In genomic region chr9:84107045-84107813, GRCm38 (mm10) we compare ENCODE assay signal across 11 mouse cellular contexts.
A peak's percentile ranks its signal among the peaks of the same experiment; 100 is the strongest.
DNase-seq lines count a peak whose midpoint lies in the region; ATAC-seq and TF ChIP-seq lines count a peak whose summit lies in the region.
"Had no signal": no experiment of that assay in that cellular context is flagged by ENCODE, and none has a peak within 500 bp of the region (broad histone marks: within the 10 kb centered on the region; RNA-seq: fewer than 3 reads in every experiment).

No protein-coding gene starts in this region.

- no peak overlapping the region for H3K9ac ChIP-seq in forebrain, embryonic 14.5 days (ENCODE audit: low read length)
- no peak overlapping the region for H3K9ac ChIP-seq in forebrain, embryonic 12.5 days
- H3K9ac ChIP-seq in neural tube, embryonic 15.5 days (replicated peaks), result no peak overlapping the region
- H3K9ac ChIP-seq: liver, embryonic 12.5 days had no signal

- no peaks in the 10 kb centered on the region for H3K36me3 ChIP-seq in forebrain, embryonic 14.5 days (ENCODE audit: control insufficient read depth, insufficient read depth, low read length)
- no peaks in the 10 kb centered on the region for H3K36me3 ChIP-seq in forebrain, embryonic 12.5 days (replicated peaks)
- no peaks in the 10 kb centered on the region for H3K36me3 ChIP-seq in neural tube, embryonic 15.5 days
- H3K36me3 ChIP-seq: liver, embryonic 12.5 days had no signal

- no peak for TF ChIP-seq CTCF in left cerebral cortex, adult 2 months (IDR thresholded peaks at IDR 0.05)

- no peak overlapping the region for H3K4me2 ChIP-seq in forebrain, embryonic 14.5 days (ENCODE audit: low read length)
- no peak overlapping the region for H3K4me2 ChIP-seq in forebrain, embryonic 12.5 days
- peak overlapping the region; percentile 41 for H3K4me2 ChIP-seq in neural tube, embryonic 15.5 days
- H3K4me2 ChIP-seq: liver, embryonic 12.5 days had no signal

- ATAC-seq in forebrain, embryonic 14.5 days, result no peak
- no peak for ATAC-seq in forebrain, embryonic 12.5 days (ENCODE audit: low FRiP score)
- no peak for ATAC-seq in neural tube, embryonic 15.5 days (ENCODE audit: low FRiP score)
- no peak for ATAC-seq in erythroid progenitor cell, adult 5-6 weeks (replicated peaks; ENCODE audit: low FRiP score, poor library complexity, severe bottlenecking)
- ATAC-seq: liver, embryonic 12.5 days had no signal

- no peaks in the 10 kb centered on the region for H3K9me3 ChIP-seq in forebrain, embryonic 14.5 days (replicated peaks; ENCODE audit: control insufficient read depth, low read length)
- no peaks in the 10 kb centered on the region for H3K9me3 ChIP-seq in forebrain, embryonic 12.5 days
- H3K9me3 ChIP-seq in neural tube, embryonic 15.5 days (replicated peaks), result no peaks in the 10 kb centered on the region
- H3K9me3 ChIP-seq: liver, embryonic 12.5 days had no signal

- peaks cover 12% of the 10 kb centered on the region for H3K4me1 ChIP-seq in forebrain, embryonic 14.5 days (ENCODE audit: control insufficient read depth, insufficient read depth, low read length)
- peaks cover 21% of the 10 kb centered on the region for H3K4me1 ChIP-seq in forebrain, embryonic 12.5 days
- H3K4me1 ChIP-seq in brown adipose tissue, adult 24 weeks (ENCODE audit: control insufficient read depth, insufficient read depth, insufficient read length, low read length), result peaks cover 11% of the 10 kb centered on the region
- H3K4me1 ChIP-seq in neural tube, embryonic 15.5 days, result peaks cover 29% of the 10 kb centered on the region

- intact Hi-C loops in left cerebral cortex, adult 2 months (cut with DNase I), result no loop called here

- 72% methylated on average over 20 of the region's 20 CpGs for WGBS in forebrain, embryonic 14.5 days
- WGBS in forebrain, embryonic 12.5 days, result 80% methylated on average over 20 of the region's 20 CpGs
- 36% methylated on average over 20 of the region's 20 CpGs for WGBS in neural tube, embryonic 15.5 days

- no peaks in the 10 kb centered on the region for H3K27me3 ChIP-seq in forebrain, embryonic 14.5 days (replicated peaks; ENCODE audit: control insufficient read depth, insufficient read depth, low read length)
- H3K27me3 ChIP-seq in forebrain, embryonic 12.5 days, result no peaks in the 10 kb centered on the region
- no peaks in the 10 kb centered on the region for H3K27me3 ChIP-seq in neural tube, embryonic 15.5 days (replicated peaks)
- H3K27me3 ChIP-seq: liver, embryonic 12.5 days had no signal

- H3K4me3 ChIP-seq in forebrain, embryonic 14.5 days (ENCODE audit: low read depth, low read length), result no peak overlapping the region
- no peak overlapping the region for H3K4me3 ChIP-seq in forebrain, embryonic 12.5 days (replicated peaks)
- H3K4me3 ChIP-seq in left cerebral cortex, adult 2 months, result peak overlapping the region; percentile 36
- peak overlapping the region; percentile 21; the same call in 1 of the 2 replicates for H3K4me3 ChIP-seq in brown adipose tissue, adult 24 weeks (ENCODE audit: insufficient read depth, low read depth, low read length)
- no peak overlapping the region for H3K4me3 ChIP-seq in neural tube, embryonic 15.5 days (replicated peaks)
- H3K4me3 ChIP-seq: liver, embryonic 12.5 days had no signal

- H3K27ac ChIP-seq in forebrain, embryonic 14.5 days (ENCODE audit: low read depth, low read length), result no peak overlapping the region
- H3K27ac ChIP-seq in forebrain, embryonic 12.5 days, result no peak overlapping the region
- peak overlapping the region; percentile 47 for H3K27ac ChIP-seq in left cerebral cortex, adult 2 months
- peak overlapping the region; percentile 15; the same call in 1 of the 2 replicates for H3K27ac ChIP-seq in brown adipose tissue, adult 24 weeks (replicated peaks; ENCODE audit: low read depth, low read length)
- no peak overlapping the region for H3K27ac ChIP-seq in neural tube, embryonic 15.5 days (replicated peaks)
- H3K27ac ChIP-seq: liver, embryonic 12.5 days had no signal

- DNase-seq in forebrain, embryonic 14.5 days (ENCODE audit: low spot score), result peak; percentile 34
- DNase-seq in left cerebral cortex, adult 2 months (ENCODE audit: extremely low spot score in 1 of 2, low spot score in 2 of 2), result peak in 1 of 2 experiments; percentile 29
- DNase-seq in left cerebral cortex, adult 9 months (ENCODE audit: low spot score in 2 of 2), result no peak
- DNase-seq in right cerebral cortex, postnatal 4 days, result no peak
- DNase-seq: cerebellum, adult 9-11 months; kidney, adult 9 months had no signal

Comparison
In these comparisons a context has a peak if more than half of its experiments do, and no peak if none do; other contexts are left out.
1. H3K27ac ChIP-seq: peak in left cerebral cortex, adult 2 months (single experiment) and brown adipose tissue, adult 24 weeks (single experiment); none in forebrain, embryonic 14.5 days (single experiment), forebrain, embryonic 12.5 days (single experiment) and neural tube, embryonic 15.5 days (single experiment).
2. H3K4me3 ChIP-seq: peak in left cerebral cortex, adult 2 months (single experiment) and brown adipose tissue, adult 24 weeks (single experiment); none in forebrain, embryonic 14.5 days (single experiment), forebrain, embryonic 12.5 days (single experiment) and neural tube, embryonic 15.5 days (single experiment).